ENCODE assay signal across 10 mouse cellular contexts in the genomic region with DNA sequence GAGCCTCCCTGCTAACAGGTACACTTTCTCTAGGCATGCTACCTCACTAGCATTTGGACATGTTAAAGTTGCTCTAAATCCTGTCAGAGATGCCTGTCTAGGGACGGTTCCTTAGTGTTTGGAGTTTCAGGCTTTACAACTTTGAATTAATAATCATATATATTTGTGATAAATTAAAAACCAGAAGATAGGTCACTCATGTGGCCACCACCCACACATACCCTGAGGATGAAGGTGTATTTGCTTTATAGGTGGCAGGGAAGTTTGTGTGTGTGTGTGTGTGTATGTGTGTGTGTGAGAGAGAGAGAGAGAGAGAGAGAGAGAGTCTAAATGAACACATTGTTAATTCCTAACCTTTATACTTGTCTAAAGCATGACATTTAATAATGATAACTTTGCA.
DNase-seq lines count a peak whose midpoint lies in the region; ATAC-seq and TF ChIP-seq lines count a peak whose summit lies in the region.
"Had no signal": no experiment of that assay in that cellular context is flagged by ENCODE, and none has a peak within 500 bp of the region (broad histone marks: within the 10 kb centered on the region; RNA-seq: fewer than 3 reads in every experiment).

No protein-coding gene starts in this region.

- no peak for ATAC-seq in lung, embryonic 14.5 days (ENCODE audit: insufficient read depth)
- no peak for ATAC-seq in intestine, postnatal 0 days
- no peak for ATAC-seq in neural tube, embryonic 13.5 days (ENCODE audit: low read depth)
- ATAC-seq: activated CD4-positive, CD25-positive, alpha-beta regulatory T cell, adult 4 months had no signal

- peak overlapping the region; percentile 87 for H3K4me3 ChIP-seq in lung, embryonic 14.5 days (ENCODE audit: low read depth, low read length)
- peak overlapping the region; percentile 81 for H3K4me3 ChIP-seq in embryonic fibroblast, embryonic 13.5 days (ENCODE audit: insufficient read depth, low read length)
- H3K4me3 ChIP-seq in intestine, postnatal 0 days (ENCODE audit: low read depth, low read length), result peak overlapping the region; percentile 73
- peak overlapping the region; percentile 81 for H3K4me3 ChIP-seq in neural tube, embryonic 13.5 days

- H3K27me3 ChIP-seq in lung, embryonic 14.5 days (ENCODE audit: insufficient read depth, low read length), result no peaks in the 10 kb centered on the region
- no peaks in the 10 kb centered on the region for H3K27me3 ChIP-seq in intestine, postnatal 0 days (replicated peaks; ENCODE audit: control insufficient read depth, insufficient read depth, low read length)
- no peaks in the 10 kb centered on the region for H3K27me3 ChIP-seq in neural tube, embryonic 13.5 days

- no peak overlapping the region for H3K27ac ChIP-seq in lung, embryonic 14.5 days (ENCODE audit: low read depth)
- H3K27ac ChIP-seq in embryonic fibroblast, embryonic 13.5 days (ENCODE audit: insufficient read depth, low read length), result no peak overlapping the region
- no peak overlapping the region for H3K27ac ChIP-seq in intestine, postnatal 0 days (ENCODE audit: low read depth, low read length)
- H3K27ac ChIP-seq in neural tube, embryonic 13.5 days (replicated peaks), result no peak overlapping the region

- H3K9ac ChIP-seq in lung, embryonic 14.5 days, result peak overlapping the region; percentile 90
- H3K9ac ChIP-seq in intestine, postnatal 0 days (ENCODE audit: low read depth, low read length), result no peak overlapping the region
- peak overlapping the region; percentile 96 for H3K9ac ChIP-seq in neural tube, embryonic 13.5 days

- no peak for TF ChIP-seq CTCF in lung, embryonic 14.5 days (IDR thresholded peaks at IDR 0.05; ENCODE audit: low read depth)
- TF ChIP-seq CTCF in embryonic fibroblast, embryonic 13.5 days (IDR thresholded peaks at IDR 0.05; ENCODE audit: borderline replicate concordance, insufficient read depth, low read length), result no peak
- TF ChIP-seq CTCF in intestine, postnatal 0 days (IDR thresholded peaks at IDR 0.05; ENCODE audit: low read depth), result no peak

- no peak for DNase-seq in lung, embryonic 14.5 days
- DNase-seq in lung, postnatal 36 days, result no peak
- no peak for DNase-seq in urinary bladder, postnatal 25 days (ENCODE audit: low spot score)
- no peak for DNase-seq in natural killer cell, adult 2 months (ENCODE audit: low spot score in 2 of 2)
- no peak for DNase-seq in testis, postnatal 14 days (ENCODE audit: low spot score)
- DNase-seq: retina, postnatal 1 day had no signal

- TF ChIP-seq POLR2A in embryonic fibroblast, embryonic 13.5 days (IDR thresholded peaks at IDR 0.05; ENCODE audit: low read depth, low read length), result no peak

- H3K9me3 ChIP-seq in lung, embryonic 14.5 days (ENCODE audit: low read depth, low read length), result no peaks in the 10 kb centered on the region
- H3K9me3 ChIP-seq in intestine, postnatal 0 days (ENCODE audit: control insufficient read depth), result no peaks in the 10 kb centered on the region
- H3K9me3 ChIP-seq in neural tube, embryonic 13.5 days, result no peaks in the 10 kb centered on the region

- peaks cover 3% of the 10 kb centered on the region; the same call in 1 of the 2 replicates for H3K4me1 ChIP-seq in lung, embryonic 14.5 days (ENCODE audit: insufficient read depth)
- H3K4me1 ChIP-seq in embryonic fibroblast, embryonic 13.5 days (ENCODE audit: control insufficient read depth, insufficient read depth, low read length), result peaks cover 22% of the 10 kb centered on the region
- peaks cover 9% of the 10 kb centered on the region; the same call in 1 of the 2 replicates for H3K4me1 ChIP-seq in intestine, postnatal 0 days (replicated peaks; ENCODE audit: control insufficient read depth, insufficient read depth, low read length)
- peaks cover 37% of the 10 kb centered on the region for H3K4me1 ChIP-seq in neural tube, embryonic 13.5 days (replicated peaks)

- peak overlapping the region; percentile 81 for H3K4me2 ChIP-seq in lung, embryonic 14.5 days
- H3K4me2 ChIP-seq in intestine, postnatal 0 days (replicated peaks; ENCODE audit: low read depth), result peak overlapping the region; percentile 100
- H3K4me2 ChIP-seq in neural tube, embryonic 13.5 days, result peak overlapping the region; percentile 68

- WGBS in lung, embryonic 14.5 days, result 42% methylated on average over 1 of the region's 1 CpGs
- 57% methylated on average over 1 of the region's 1 CpGs for whole genome bisulfite sequencing in intestine, postnatal 0 days
- WGBS in neural tube, embryonic 13.5 days, result 33% methylated on average over 1 of the region's 1 CpGs

- no peaks in the 10 kb centered on the region for H3K36me3 ChIP-seq in lung, embryonic 14.5 days (ENCODE audit: insufficient read depth)
- H3K36me3 ChIP-seq in intestine, postnatal 0 days (ENCODE audit: control insufficient read depth, insufficient read depth), result no peaks in the 10 kb centered on the region
- H3K36me3 ChIP-seq in neural tube, embryonic 13.5 days, result no peaks in the 10 kb centered on the region
